Mouse (Mus musculus): ENCODE data around the gene Serpina1b.
"Not testable (repeated sequence)": the region's sequence is repeated elsewhere in the genome, so short reads cannot be mapped to it uniquely, and the experiment has no call there.

Gene Serpina1b

GRCm38 (mm10) chr12:103830273-103830672 lies at the start of gene Serpina1b:
Gene Serpina1b (minus strand): TSS chr12:103830373.
- not testable (repeated sequence) for DNase-seq (ENCODE audit: low spot score in 2 of 2)

GRCm38 (mm10) chr12:103866873-103867272 lies 36.7 kb upstream of the Serpina1b start:
- DNase-seq (ENCODE audit: low spot score in 2 of 2): not testable (repeated sequence)

GRCm38 (mm10) chr12:103863101-103863974 lies 33.2 kb upstream of the Serpina1b start, which contains the start of gene Serpina1a:
Gene Serpina1a (minus strand): TSS chr12:103863562.
- not testable (repeated sequence) for DNase-seq (ENCODE audit: low spot score in 2 of 2)

GRCm38 (mm10) chr12:103860976-103861375 lies 30.8 kb upstream of the Serpina1b start:
- DNase-seq (ENCODE audit: low spot score in 2 of 2): no peak

GRCm38 (mm10) chr12:103860571-103860970 lies 30.4 kb upstream of the Serpina1b start:
- not testable (repeated sequence) for DNase-seq (ENCODE audit: low spot score in 2 of 2)

GRCm38 (mm10) chr12:103859584-103859983 lies 29.4 kb upstream of the Serpina1b start:
- not testable (repeated sequence) for DNase-seq (ENCODE audit: low spot score in 2 of 2)

GRCm38 (mm10) chr12:103853032-103853431 lies 22.9 kb upstream of the Serpina1b start:
- not testable (repeated sequence) for DNase-seq (ENCODE audit: low spot score in 2 of 2)

- not testable (repeated sequence) for DNase-seq (ENCODE audit: low spot score in 2 of 2)
Observed at GRCm38 (mm10) chr12:103827661-103828372, 2.4 kb downstream of the Serpina1b start.

GRCm38 (mm10) chr12:103823826-103824225 lies 6.3 kb downstream of the Serpina1b start:
- DNase-seq (ENCODE audit: low spot score in 2 of 2): not testable (repeated sequence)

GRCm38 (mm10) chr12:103773246-103773851 lies 56.8 kb downstream of the Serpina1b start, which contains the start of gene Serpina1d:
Gene Serpina1d (minus strand): TSS chr12:103773592.
- DNase-seq (ENCODE audit: low spot score in 2 of 2): not testable (repeated sequence)

GRCm38 (mm10) chr12:103770597-103770996 lies 59.6 kb downstream of the Serpina1b start:
- not testable (repeated sequence) for DNase-seq (ENCODE audit: low spot score in 2 of 2)

- DNase-seq (ENCODE audit: low spot score in 2 of 2): not testable (repeated sequence)
Observed at GRCm38 (mm10) chr12:103763083-103763482, 67.1 kb downstream of the Serpina1b start.

- not testable (repeated sequence) for DNase-seq (ENCODE audit: low spot score in 2 of 2)
Observed at GRCm38 (mm10) chr12:103760316-103760715, 69.9 kb downstream of the Serpina1b start.

GRCm38 (mm10) chr12:103745957-103746356 lies 84.2 kb downstream of the Serpina1b start:
- DNase-seq (ENCODE audit: low spot score in 2 of 2): not testable (repeated sequence)

GRCm38 (mm10) chr12:103737791-103738580 lies 92.2 kb downstream of the Serpina1b start:
- DNase-seq (ENCODE audit: low spot score in 2 of 2): not testable (repeated sequence)

GRCm38 (mm10) chr12:103735566-103735965 lies 94.6 kb downstream of the Serpina1b start:
- not testable (repeated sequence) for DNase-seq (ENCODE audit: low spot score in 2 of 2)

GRCm38 (mm10) chr12:103735101-103735500 lies 95.1 kb downstream of the Serpina1b start:
- DNase-seq (ENCODE audit: low spot score in 2 of 2): peak; percentile 5 to 10

- DNase-seq (ENCODE audit: low spot score in 2 of 2): no peak
Observed at GRCm38 (mm10) chr12:103711537-103711936, 118.6 kb downstream of the Serpina1b start.

- DNase-seq (ENCODE audit: low spot score in 2 of 2): no peak
Observed at GRCm38 (mm10) chr12:103710405-103710804, 119.8 kb downstream of the Serpina1b start.

- DNase-seq (ENCODE audit: low spot score in 2 of 2): no peak
Observed at GRCm38 (mm10) chr12:103706113-103706512, 124.1 kb downstream of the Serpina1b start.

- no peak for DNase-seq (ENCODE audit: low spot score in 2 of 2)
Observed at GRCm38 (mm10) chr12:103705547-103705946, 124.6 kb downstream of the Serpina1b start.
